Mouse (Mus musculus): ENCODE measurements around the gene Neurl1a. TPM values are rescaled to one million over a fixed set of nuclear protein-coding genes. Genes with fewer than 3 reads are reported as not detected.

Gene Neurl1a
- polyA plus RNA-seq, 1 experiment = 1.6 TPM

- DNase-seq = no peak
- Histone ChIP-seq H3K4me3 (ENCODE audit: control insufficient read depth, insufficient read depth, low read length) (no peak overlapping the region), H3K27ac (ENCODE audit: control insufficient read depth, insufficient read depth, low read length) (no peak overlapping the region), H3K4me1 (replicated peaks; ENCODE audit: control insufficient read depth, insufficient read depth, low read length) (no peaks in the 10 kb centered on the region), H3K36me3 (ENCODE audit: control insufficient read depth, insufficient read depth, low read length) (no peaks in the 10 kb centered on the region), H3K27me3 (ENCODE audit: control insufficient read depth, insufficient read depth, low read length) (no peaks in the 10 kb centered on the region)
- 75% methylated on average over 7 of the region's 7 CpGs for WGBS
- TF ChIP-seq POLR2A (IDR thresholded peaks at IDR 0.05; ENCODE audit: control insufficient read depth, extremely low read depth, insufficient read depth, low read length, poor library complexity) = no peak
- no peak for TF ChIP-seq CTCF (IDR thresholded peaks at IDR 0.05; ENCODE audit: borderline replicate concordance, control insufficient read depth, extremely low read depth, insufficient read depth, low read length, poor library complexity)
Observed at GRCm38 (mm10) chr19:47240957-47241356, 62.3 kb downstream of the Neurl1a start.

- Histone ChIP-seq H3K4me1 (replicated peaks; ENCODE audit: control insufficient read depth, insufficient read depth, low read length) (no peaks in the 10 kb centered on the region), H3K36me3 (ENCODE audit: control insufficient read depth, insufficient read depth, low read length) (no peaks in the 10 kb centered on the region), H3K4me3 (ENCODE audit: control insufficient read depth, insufficient read depth, low read length) (no peak overlapping the region), H3K27ac (ENCODE audit: control insufficient read depth, insufficient read depth, low read length) (no peak overlapping the region), H3K27me3 (ENCODE audit: control insufficient read depth, insufficient read depth, low read length) (no peaks in the 10 kb centered on the region)
- no peak for TF ChIP-seq CTCF (IDR thresholded peaks at IDR 0.05; ENCODE audit: borderline replicate concordance, control insufficient read depth, extremely low read depth, insufficient read depth, low read length, poor library complexity)
- no peak for TF ChIP-seq POLR2A (IDR thresholded peaks at IDR 0.05; ENCODE audit: control insufficient read depth, extremely low read depth, insufficient read depth, low read length, poor library complexity)
- no peak for DNase-seq
- WGBS = 63% methylated on average over 4 of the region's 4 CpGs
Observed at GRCm38 (mm10) chr19:47242227-47242626, 63.6 kb downstream of the Neurl1a start.

- 95% methylated on average over 8 of the region's 8 CpGs for WGBS
- TF ChIP-seq CTCF (IDR thresholded peaks at IDR 0.05; ENCODE audit: borderline replicate concordance, control insufficient read depth, extremely low read depth, insufficient read depth, low read length, poor library complexity) (no peak), POLR2A (IDR thresholded peaks at IDR 0.05; ENCODE audit: control insufficient read depth, extremely low read depth, insufficient read depth, low read length, poor library complexity) (no peak)
- H3K4me3 ChIP-seq (ENCODE audit: control insufficient read depth, insufficient read depth, low read length) = no peak overlapping the region
Observed at GRCm38 (mm10) chr19:47245512-47245911, 66.9 kb downstream of the Neurl1a start.

GRCm38 (mm10) chr19:47247791-47248190 lies 69.2 kb downstream of the Neurl1a start:
- 91% methylated on average over 11 of the region's 11 CpGs for WGBS
- Histone ChIP-seq H3K27me3 (ENCODE audit: control insufficient read depth, insufficient read depth, low read length) (no peaks in the 10 kb centered on the region; the same call in 1 of the 2 replicates), H3K4me1 (replicated peaks; ENCODE audit: control insufficient read depth, insufficient read depth, low read length) (no peaks in the 10 kb centered on the region; the same call in 1 of the 2 replicates), H3K36me3 (ENCODE audit: control insufficient read depth, insufficient read depth, low read length) (no peaks in the 10 kb centered on the region), H3K4me3 (ENCODE audit: control insufficient read depth, insufficient read depth, low read length) (no peak overlapping the region), H3K27ac (ENCODE audit: control insufficient read depth, insufficient read depth, low read length) (no peak overlapping the region)
- no peak for DNase-seq
- TF ChIP-seq CTCF (IDR thresholded peaks at IDR 0.05; ENCODE audit: borderline replicate concordance, control insufficient read depth, extremely low read depth, insufficient read depth, low read length, poor library complexity) (no peak), POLR2A (IDR thresholded peaks at IDR 0.05; ENCODE audit: control insufficient read depth, extremely low read depth, insufficient read depth, low read length, poor library complexity) (no peak)

More at GRCm38 (mm10) chr19:47245512-47245911, 66.9 kb downstream of the Neurl1a start:
- Histone ChIP-seq H3K4me1 (replicated peaks; ENCODE audit: control insufficient read depth, insufficient read depth, low read length) (no peaks in the 10 kb centered on the region), H3K27ac (ENCODE audit: control insufficient read depth, insufficient read depth, low read length) (no peak overlapping the region), H3K36me3 (ENCODE audit: control insufficient read depth, insufficient read depth, low read length) (no peaks in the 10 kb centered on the region), H3K27me3 (ENCODE audit: control insufficient read depth, insufficient read depth, low read length) (no peaks in the 10 kb centered on the region)
- DNase-seq = no peak

- H3K4me3 ChIP-seq (ENCODE audit: control insufficient read depth, insufficient read depth, low read length) = no peak overlapping the region
- WGBS = 73% methylated on average over 7 of the region's 7 CpGs
- H3K27me3 ChIP-seq (ENCODE audit: control insufficient read depth, insufficient read depth, low read length) = peaks cover 3% of the 10 kb centered on the region; the same call in 1 of the 2 replicates
- DNase-seq = no peak
- no peak overlapping the region for H3K27ac ChIP-seq (ENCODE audit: control insufficient read depth, insufficient read depth, low read length)
- no peak for TF ChIP-seq CTCF (IDR thresholded peaks at IDR 0.05; ENCODE audit: borderline replicate concordance, control insufficient read depth, extremely low read depth, insufficient read depth, low read length, poor library complexity)
- no peak for TF ChIP-seq POLR2A (IDR thresholded peaks at IDR 0.05; ENCODE audit: control insufficient read depth, extremely low read depth, insufficient read depth, low read length, poor library complexity)
- no peaks in the 10 kb centered on the region for H3K36me3 ChIP-seq (ENCODE audit: control insufficient read depth, insufficient read depth, low read length)
- H3K4me1 ChIP-seq (replicated peaks; ENCODE audit: control insufficient read depth, insufficient read depth, low read length) = peaks cover 3% of the 10 kb centered on the region; the same call in 1 of the 2 replicates
Observed at GRCm38 (mm10) chr19:47248296-47248695, 69.7 kb downstream of the Neurl1a start.

GRCm38 (mm10) chr19:47248906-47249568 lies 70.4 kb downstream of the Neurl1a start:
- peaks cover 6% of the 10 kb centered on the region; the same call in 1 of the 2 replicates for H3K27me3 ChIP-seq (ENCODE audit: control insufficient read depth, insufficient read depth, low read length)
- H3K27ac ChIP-seq (ENCODE audit: control insufficient read depth, insufficient read depth, low read length) = no peak overlapping the region
- H3K4me1 ChIP-seq (replicated peaks; ENCODE audit: control insufficient read depth, insufficient read depth, low read length) = peaks cover 4% of the 10 kb centered on the region; the same call in 1 of the 2 replicates
- no peaks in the 10 kb centered on the region for H3K36me3 ChIP-seq (ENCODE audit: control insufficient read depth, insufficient read depth, low read length)
- H3K4me3 ChIP-seq (ENCODE audit: control insufficient read depth, insufficient read depth, low read length) = no peak overlapping the region
- DNase-seq = no peak
- no peak for TF ChIP-seq CTCF (IDR thresholded peaks at IDR 0.05; ENCODE audit: borderline replicate concordance, control insufficient read depth, extremely low read depth, insufficient read depth, low read length, poor library complexity)
- WGBS = 91% methylated on average over 16 of the region's 16 CpGs
